Mouse (Mus musculus) gastrocnemius, postnatal 14 days (tissue): ENCODE data around the gene Col3a1. TPM values are rescaled to one million over a fixed set of nuclear protein-coding genes. Genes with fewer than 3 reads are reported as not detected.

Experiments used
- DNase-seq: peaks from one replicate; pipeline ENCODE4 v3.0.0; 2021; ENCODE audit warnings: mixed read lengths
- intact Hi-C: fragments of 180-260 bp; cut with DNase I; formaldehyde crosslinking; loops from one replicate; pipeline ENCODE4 v1.15.1; 2025; ENCODE audit warnings: low total_unique reads
- long read RNA-seq, 2 experiments: library from polyadenylated mRNA; stranded (forward); transcript quantifications; one replicate each; pipeline ENCODE4 v2.0.0; 2021
- total RNA-seq, 2 experiments: library from RNA; stranded (reverse); gene quantifications; 2 replicates each; pipeline ENCODE4 v1.2.3; 2021

Col3a1 gene
- 1,000 to 10,000 TPM; 1,615 to 2,328 TPM for total RNA-seq
- long read RNA-seq, experiment 1, full-length matches to known transcripts, result 2,465 of 3,039 reads
- long read RNA-seq, experiment 1, partial matches to known transcripts, result 478 of 3,039 reads
- long read RNA-seq, experiment 1, other reads (novel, unspliced or antisense), result 96 of 3,039 reads
- long read RNA-seq, experiment 2, full-length matches to known transcripts, result 4,006 of 4,665 reads
- long read RNA-seq, experiment 2, partial matches to known transcripts, result 506 of 4,665 reads
- long read RNA-seq, experiment 2, other reads (novel, unspliced or antisense), result 153 of 4,665 reads

DNA sequence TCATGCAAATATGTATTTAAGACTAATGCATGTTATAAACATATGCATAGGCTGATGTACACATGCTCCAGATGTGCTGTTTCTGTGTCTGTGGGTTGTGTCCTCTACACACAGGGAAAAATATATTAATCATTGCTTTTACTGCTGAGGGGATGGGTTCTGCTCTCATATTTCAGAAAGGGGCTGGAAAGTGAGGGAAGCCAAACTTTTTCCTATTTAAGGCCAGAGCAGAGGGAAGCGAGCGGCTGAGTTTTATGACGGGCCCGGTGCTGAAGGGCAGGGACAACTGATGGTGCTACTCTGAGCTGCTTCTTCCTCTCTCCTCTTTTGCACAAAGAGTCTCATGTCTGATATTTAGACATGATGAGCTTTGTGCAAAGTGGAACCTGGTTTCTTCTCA is at the start of gene Col3a1:
Gene Col3a1 (plus strand): TSS at position 151 of the 400 bp plus-strand sequence.
- intact Hi-C loops, result loop anchor here (10.0 kb wide), 1 partner anchor 567 kb away; no protein-coding TSS in a partner anchor
- peak; percentile 69 for DNase-seq

- no peak for DNase-seq
- intact Hi-C loops, result no loop called here
Observed at GRCm38 (mm10) chr1:45269421-45269820, 41.9 kb upstream of the Col3a1 start.

DNA sequence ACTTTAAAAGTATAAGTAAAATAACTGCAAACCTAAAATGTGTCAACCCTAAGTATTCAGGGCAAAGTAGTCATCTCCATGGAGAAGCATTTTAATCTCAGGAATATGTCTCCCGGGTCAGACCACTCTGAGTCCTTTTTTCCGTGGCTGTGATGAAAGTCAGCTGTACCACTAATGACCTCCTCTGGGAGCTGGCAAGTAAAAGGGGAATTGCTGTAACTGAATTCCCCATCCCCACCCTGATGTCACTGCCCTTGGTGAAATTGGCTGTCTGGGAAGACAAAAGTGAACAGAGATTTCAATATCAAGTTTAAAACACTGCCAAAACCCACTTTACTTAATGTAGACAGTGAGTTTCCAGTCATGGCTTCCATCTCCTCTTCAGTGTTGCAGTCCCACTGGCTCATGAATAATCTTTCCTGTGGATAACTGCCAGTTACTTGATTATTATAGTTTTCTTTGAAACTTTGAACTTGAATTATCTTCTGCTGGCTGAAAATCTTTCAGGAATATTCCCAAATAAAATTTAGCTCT is 35.3 kb upstream of the Col3a1 start:
- intact Hi-C loops, result no loop called here
- no peak for DNase-seq

DNA sequence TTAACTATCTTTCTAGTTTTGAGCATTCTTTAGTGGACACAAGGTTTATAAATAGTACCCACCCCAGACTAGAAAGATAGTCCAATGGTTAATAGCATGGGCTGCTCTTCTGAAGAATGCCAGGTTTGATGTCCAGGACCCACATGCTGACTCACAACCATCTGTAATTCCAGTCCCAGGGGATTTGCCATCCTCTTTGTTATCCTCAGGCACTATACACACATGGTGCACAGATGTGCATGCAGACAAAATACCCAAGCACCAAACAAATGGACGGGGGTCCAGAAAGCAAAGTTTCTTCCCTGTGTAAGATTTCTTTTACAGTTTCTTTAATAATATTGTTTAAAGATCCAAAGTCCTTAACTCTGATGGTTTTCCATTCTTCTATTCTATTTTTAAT is 23.4 kb upstream of the Col3a1 start:
- intact Hi-C loops, result no loop called here
- DNase-seq, result no peak

- intact Hi-C loops, result no loop called here
- no peak for DNase-seq
Observed at GRCm38 (mm10) chr1:45290037-45290436, 21.3 kb upstream of the Col3a1 start.

GRCm38 (mm10) chr1:45299394-45300119 is 11.8 kb upstream of the Col3a1 start:
- no peak for DNase-seq
- intact Hi-C loops, result no loop called here

DNA sequence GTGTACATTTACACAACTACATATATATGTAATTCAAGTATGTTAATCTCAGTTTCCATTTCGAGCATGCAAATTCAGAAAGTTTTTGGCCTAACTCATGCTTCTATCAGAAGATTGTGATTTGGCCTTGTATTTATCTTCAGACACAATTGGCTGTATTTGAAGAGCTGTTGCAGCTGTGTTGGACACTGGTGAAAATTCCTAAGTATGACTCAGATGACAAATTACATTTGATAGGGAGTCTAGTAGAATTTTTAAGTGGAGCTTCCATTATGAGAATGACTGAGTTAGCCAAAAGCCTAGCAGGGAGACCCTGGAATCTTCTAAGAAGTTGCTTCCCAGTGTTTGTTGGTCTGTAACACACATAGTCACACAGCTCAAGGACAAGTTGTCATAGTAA is 7.1 kb upstream of the Col3a1 start:
- intact Hi-C loops, result no loop called here
- no peak for DNase-seq

DNA sequence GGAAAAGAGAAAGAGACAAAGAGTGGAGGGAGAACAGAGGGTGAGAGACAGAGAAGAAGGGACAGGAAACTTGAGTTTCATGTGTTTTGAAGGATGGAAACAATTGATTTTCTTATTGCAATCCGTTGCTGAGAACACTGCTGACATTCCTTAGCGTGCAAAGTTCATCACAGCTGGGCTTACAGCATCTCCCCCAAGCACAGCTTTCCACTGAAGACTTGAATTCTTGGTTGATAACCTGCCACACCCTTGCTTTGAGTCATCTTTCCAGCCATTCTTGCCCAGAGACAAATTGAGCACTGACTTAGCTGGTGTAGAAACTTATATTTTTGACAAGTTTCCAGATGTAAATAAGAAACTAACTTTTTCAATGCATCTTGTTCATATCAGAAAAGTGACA is 2.3 kb upstream of the Col3a1 start:
- intact Hi-C loops, result no loop called here
- DNase-seq, result no peak

GRCm38 (mm10) chr1:45311962-45312361 is 624 bp downstream of the Col3a1 start:
- DNase-seq, result peak; percentile 39
- intact Hi-C loops, result loop anchor here (10.0 kb wide), 1 partner anchor 567 kb away; no protein-coding TSS in a partner anchor

DNA sequence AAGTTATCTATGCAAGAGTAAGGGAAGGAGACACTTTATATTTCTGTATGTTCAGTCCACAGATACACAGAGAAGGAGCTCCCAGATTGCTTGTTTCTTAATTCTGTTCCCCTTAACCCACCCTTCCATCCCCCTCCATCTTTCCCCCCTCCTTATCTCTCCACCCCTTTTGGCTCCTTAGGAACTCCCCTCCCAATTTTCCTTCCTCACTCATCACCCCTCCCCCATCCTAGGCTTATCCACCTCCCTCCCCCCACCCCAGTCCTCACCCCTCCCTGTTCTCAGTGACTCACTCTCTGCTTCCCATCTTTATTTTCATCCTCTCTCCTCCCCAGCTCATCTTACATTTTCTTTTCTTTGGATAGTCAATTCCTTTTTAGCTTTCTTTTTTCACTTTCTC is 1.5 kb downstream of the Col3a1 start:
- no peak for DNase-seq
- intact Hi-C loops, result loop anchor here (10.0 kb wide), 1 partner anchor 568 kb away; no protein-coding TSS in a partner anchor

DNA sequence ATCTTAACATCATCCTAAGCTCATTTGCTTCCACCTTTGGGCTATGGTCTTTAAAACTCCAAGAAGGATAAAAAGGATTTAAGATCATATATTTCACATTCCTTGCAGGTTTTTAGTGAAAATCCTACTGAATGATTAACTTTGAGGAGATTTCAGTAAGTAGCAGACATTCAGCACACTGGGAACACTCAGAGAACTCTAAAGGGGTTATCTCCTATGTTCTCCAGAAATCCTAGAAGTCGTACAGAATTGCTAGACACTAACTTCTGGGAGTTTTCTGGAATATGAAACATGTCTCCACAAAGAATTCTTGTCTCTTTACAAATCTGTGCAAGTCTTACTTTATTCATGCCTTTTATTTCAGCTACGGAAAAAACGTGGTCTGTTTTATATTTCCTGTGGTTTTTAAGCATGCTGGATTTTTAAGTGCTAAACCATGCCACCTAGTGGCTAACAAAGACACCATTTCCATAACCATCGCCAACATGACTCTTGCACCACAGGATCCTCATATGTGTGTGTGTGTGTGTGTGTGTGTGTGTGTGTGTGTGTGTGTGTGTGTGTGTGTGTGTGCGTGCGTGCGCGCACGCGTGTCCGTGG is 2.5 kb downstream of the Col3a1 start:
- DNase-seq, result no peak
- intact Hi-C loops, result loop anchor here (10.0 kb wide), 1 partner anchor 569 kb away; no protein-coding TSS in a partner anchor

DNA sequence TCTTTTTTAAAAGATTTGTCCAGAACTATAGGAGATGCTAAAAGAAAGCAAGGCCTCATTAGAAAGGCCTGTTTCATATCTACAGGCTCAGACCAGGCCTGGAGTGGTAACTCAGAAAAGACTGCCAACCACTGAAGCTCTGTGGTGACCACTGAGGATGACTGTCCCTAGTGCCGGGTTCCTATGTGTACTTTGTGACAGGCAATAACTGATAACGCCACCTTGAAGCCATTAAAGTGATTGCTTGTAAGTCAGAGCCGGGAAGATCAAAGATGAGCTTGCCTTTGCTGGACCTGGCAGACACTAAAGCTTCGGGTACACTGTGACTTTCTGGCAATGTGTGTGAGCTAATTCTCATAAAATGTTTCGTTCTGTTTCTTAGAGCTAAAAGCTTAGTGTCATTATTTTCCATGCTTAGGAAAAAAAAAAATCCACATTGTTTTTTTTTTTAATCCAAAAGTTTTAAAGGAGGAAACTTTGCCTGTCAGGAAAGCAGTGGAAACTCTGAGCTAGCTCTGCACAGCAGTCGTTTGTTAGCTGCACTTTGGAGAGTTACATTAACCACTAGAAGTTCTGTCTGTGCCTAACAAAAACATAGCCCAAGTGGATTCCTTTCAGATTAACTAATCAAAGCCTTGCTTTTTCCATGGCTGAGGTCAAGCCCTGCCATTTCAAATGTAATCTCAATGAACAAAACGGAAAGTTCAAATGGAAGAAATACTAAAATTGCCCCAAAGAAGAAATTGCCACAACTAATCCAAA is 4.6 kb downstream of the Col3a1 start:
- no peak for DNase-seq
- intact Hi-C loops, result loop anchor here (10.0 kb wide), 1 partner anchor 571 kb away; no protein-coding TSS in a partner anchor

GRCm38 (mm10) chr1:45318241-45318640 is 6.9 kb downstream of the Col3a1 start:
- intact Hi-C loops, result loop anchor here (10.0 kb wide), 1 partner anchor 573 kb away; no protein-coding TSS in a partner anchor
- no peak for DNase-seq

DNA sequence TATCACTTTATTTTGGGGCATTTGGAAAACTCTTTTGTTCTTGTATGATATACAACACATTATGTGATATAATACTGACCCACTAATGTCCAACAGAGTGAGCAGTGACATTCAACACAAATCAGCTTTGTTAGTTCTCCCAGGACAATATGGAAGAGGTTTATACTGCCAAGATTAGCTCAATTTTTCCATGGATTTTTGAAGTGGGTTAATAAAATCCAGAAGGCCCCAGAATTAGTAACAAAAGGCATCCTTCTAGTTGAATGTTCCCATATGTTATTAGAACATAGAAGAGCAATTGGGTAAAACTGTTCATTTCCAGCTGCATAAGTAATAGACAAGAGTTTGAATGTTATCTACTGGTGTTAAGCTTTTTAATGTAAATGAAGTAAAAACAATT is 9.5 kb downstream of the Col3a1 start:
- intact Hi-C loops, result no loop called here
- DNase-seq, result no peak

- no peak for DNase-seq
- intact Hi-C loops, result no loop called here
Observed at GRCm38 (mm10) chr1:45329149-45329548, 17.8 kb downstream of the Col3a1 start.

DNA sequence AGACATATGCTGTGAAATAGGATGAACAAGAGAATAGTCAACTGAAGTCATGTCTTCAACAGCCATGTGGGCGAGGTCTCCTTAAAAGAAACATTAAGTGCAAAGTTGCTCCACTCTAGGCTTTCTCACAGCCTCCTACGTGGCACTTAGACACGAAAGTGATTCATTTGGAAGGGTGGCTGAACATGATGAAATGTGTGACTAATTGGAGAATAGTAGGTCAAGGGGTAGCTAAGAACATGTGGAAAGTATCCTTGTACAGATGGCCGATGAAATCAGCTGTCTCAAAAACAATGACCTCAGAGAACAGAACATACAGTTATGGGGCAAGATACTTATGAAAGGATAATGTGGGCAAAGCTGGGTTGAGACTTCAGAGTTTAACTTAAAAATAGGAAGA is 44.6 kb downstream of the Col3a1 start:
- intact Hi-C loops, result no loop called here

DNA sequence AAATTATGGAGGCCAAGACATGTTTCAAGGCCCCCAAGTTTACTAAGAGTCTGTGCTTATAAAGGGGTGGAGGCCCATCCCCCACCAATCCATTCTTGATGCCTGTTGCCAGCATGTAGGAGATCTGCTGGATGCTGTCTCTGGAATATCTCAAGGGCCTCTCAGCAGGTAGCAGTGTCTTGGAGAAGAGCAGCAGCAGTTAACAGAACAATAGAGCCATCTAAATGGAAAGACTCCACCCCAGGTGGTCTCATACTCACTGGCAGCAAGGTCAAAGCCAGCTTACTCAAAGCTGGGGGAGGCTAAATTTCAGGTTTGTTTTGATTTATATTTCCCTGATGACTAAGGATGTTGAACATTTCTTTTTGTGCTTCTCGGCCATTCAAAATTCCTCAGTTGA is 46.7 kb downstream of the Col3a1 start:
- DNase-seq, result no peak
- intact Hi-C loops, result no loop called here

More for the DNA sequence above, 44.6 kb downstream of the Col3a1 start:
- no peak for DNase-seq

DNA sequence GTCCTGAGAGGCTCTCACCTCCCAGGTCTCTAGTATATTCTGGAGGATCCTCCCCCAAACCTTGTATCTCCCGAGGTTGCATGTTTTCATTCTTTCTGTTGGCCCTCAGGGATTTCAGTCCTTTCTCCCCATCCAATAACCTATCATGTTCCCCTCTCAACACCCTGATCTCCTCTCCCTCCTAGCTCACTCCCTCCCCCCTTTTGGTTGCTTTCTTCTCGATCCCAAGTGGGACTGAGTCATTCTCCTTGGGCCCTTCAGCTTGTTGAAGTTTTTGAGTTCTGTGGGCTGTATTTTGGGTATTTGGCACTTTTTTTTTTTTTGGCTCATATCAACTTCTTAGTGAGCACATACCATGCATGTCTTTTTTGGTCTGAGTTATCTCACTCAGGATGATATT is 47.8 kb downstream of the Col3a1 start:
- no peak for DNase-seq
- intact Hi-C loops, result no loop called here

DNA sequence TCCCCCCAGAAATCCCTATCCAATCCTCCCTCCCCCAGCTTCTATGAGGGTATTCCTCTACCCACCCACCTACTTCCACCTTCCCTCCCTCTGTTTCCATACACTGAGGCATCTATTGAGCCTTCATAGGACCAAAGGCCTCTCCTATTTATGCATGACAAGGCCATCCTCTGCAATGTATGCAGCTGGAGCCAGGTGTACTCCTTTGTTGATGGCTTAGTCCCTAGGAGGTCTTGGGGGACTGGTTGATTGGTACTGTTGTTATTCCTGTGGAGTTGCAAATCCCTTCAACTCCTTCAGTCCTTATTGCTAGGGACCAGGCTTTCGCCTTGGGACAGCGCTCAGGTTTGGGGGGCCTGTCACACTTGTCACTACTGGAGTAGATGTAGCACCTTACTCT is 48.3 kb downstream of the Col3a1 start:
- no peak for DNase-seq

More for the DNA sequence above, 48.3 kb downstream of the Col3a1 start:
- intact Hi-C loops, result no loop called here
